Mouse (Mus musculus) C2C12 (cell line): Measurements from ENCODE around the gene Stat5b. TPM values are rescaled to one million over a fixed set of nuclear protein-coding genes. Genes with fewer than 3 reads are reported as not detected.

Source experiments
- H3K27me3 ChIP-seq: one replicate; pipeline ENCODE4 v1.6.1; 2011; ENCODE audit not compliant: control insufficient read depth, insufficient read depth, insufficient read length
- H3K36me3 ChIP-seq: one replicate; pipeline ENCODE4 v1.6.1; 2011; ENCODE audit not compliant: control insufficient read depth, insufficient read depth
- H3K4me3 ChIP-seq: one replicate; pipeline ENCODE4 v1.5.1; 2011; ENCODE audit warnings: mild to moderate bottlenecking, control low read depth; ENCODE audit not compliant: poor library complexity, insufficient read depth, severe bottlenecking
- H3K79me2 ChIP-seq: one replicate; pipeline ENCODE4 v1.6.1; 2011; ENCODE audit not compliant: control insufficient read depth, insufficient read depth
- H3K79me3 ChIP-seq: one replicate; pipeline ENCODE4 v1.6.1; 2011; ENCODE audit warnings: low read depth, control low read depth
- H3ac ChIP-seq: one replicate; pipeline ENCODE3; 2011; ENCODE audit warnings: low read depth; ENCODE audit not compliant: control insufficient read depth, insufficient read length
- CEBPB ChIP-seq: IDR thresholded peaks from one replicate; pipeline ENCODE4 v1.6.1; 2011; ENCODE audit warnings: low read depth, mild to moderate bottlenecking, control low read depth, moderate library complexity
- CTCF ChIP-seq: IDR thresholded peaks from one replicate; pipeline ENCODE4 v1.5.1; 2011; ENCODE audit not compliant: control insufficient read depth, insufficient read depth, insufficient read length
- FOSL1 ChIP-seq: IDR thresholded peaks from one replicate; pipeline ENCODE4 v1.8.0; 2011; ENCODE audit warnings: mild to moderate bottlenecking, low read length; ENCODE audit not compliant: poor library complexity, insufficient read depth, severe bottlenecking
- MAX ChIP-seq: IDR thresholded peaks from one replicate; pipeline ENCODE4 v1.6.1; 2011; ENCODE audit warnings: mild to moderate bottlenecking, control low read depth
- MYOD1 ChIP-seq: IDR thresholded peaks from one replicate; pipeline ENCODE4 v1.6.1; 2011; ENCODE audit warnings: low read depth; ENCODE audit not compliant: control insufficient read depth, insufficient read length
- MYOG ChIP-seq: IDR thresholded peaks from one replicate; pipeline ENCODE4 v1.6.1; 2011; ENCODE audit not compliant: control insufficient read depth, insufficient read length; ENCODE audit errors: extremely low read depth
- USF1 ChIP-seq: IDR thresholded peaks from one replicate; pipeline ENCODE4 v1.6.1; 2011; ENCODE audit warnings: low read depth, mild to moderate bottlenecking, control low read depth, moderate library complexity
- long read RNA-seq, 2 experiments: library from polyadenylated mRNA; unstranded; transcript quantifications; one replicate each; pipeline ENCODE4 v2.0.0; 2019 to 2020
- polyA plus RNA-seq: library from polyadenylated mRNA; unstranded; fragments of >200 nt; fragmentation: generic; extraction: Trizol; gene quantifications from one replicate; pipeline ENCODE4 v1.2.1, GENCODE M21; 2012; ENCODE audit warnings: missing spikeins

The Stat5b gene
- 2.4 TPM for polyA plus RNA-seq
- long read RNA-seq, experiment 1, full-length matches to known transcripts = 2 of 8 reads
- long read RNA-seq, experiment 1, partial matches to known transcripts = 1 of 8 reads
- long read RNA-seq, experiment 1, other reads (novel, unspliced or antisense) = 5 of 8 reads
- long read RNA-seq, experiment 2, full-length matches to known transcripts = 42 of 63 reads
- long read RNA-seq, experiment 2, partial matches to known transcripts = 6 of 63 reads
- long read RNA-seq, experiment 2, other reads (novel, unspliced or antisense) = 15 of 63 reads

DNA sequence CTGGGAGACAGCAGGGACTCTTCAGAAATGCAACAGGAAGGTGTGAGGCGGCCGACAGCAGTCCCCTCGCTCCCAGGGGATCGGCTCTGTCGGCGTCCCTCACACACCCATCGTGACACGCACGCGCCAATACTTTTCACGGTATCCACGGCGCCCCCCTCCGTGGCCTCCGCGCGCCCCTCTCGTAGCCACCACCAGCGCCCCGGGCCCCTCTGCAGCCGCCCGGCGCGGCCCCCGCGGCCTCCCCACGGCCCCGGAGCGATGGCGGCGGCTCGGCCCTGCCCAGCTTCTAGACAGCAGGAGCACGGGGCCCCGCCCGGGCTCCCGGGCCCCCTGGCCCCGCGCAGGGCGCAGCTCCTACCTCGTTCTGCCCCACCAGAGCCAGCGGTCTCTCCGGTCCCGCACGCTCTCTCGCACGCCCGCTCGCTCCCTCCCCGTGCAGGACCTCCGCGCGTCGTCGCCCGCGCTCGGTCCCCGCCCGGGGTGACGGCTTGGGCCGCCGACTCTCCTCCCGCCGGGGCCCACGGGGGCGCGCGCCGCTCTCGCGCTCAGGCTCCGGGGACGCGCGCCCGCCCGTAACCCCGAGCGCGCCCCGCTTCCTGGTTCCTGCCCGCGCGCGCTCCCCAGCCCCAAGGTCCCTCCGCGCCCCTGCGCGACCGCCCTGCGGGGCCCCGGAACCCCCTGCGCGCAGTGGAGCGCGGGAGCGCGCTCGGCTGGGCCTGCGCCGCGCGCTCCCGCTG lies at the start of gene Stat5b:
TSS of gene Stat5b (minus strand) at position 687 of the 740 bp plus-strand sequence.
- H3K79me2 ChIP-seq = no peaks in the 10 kb centered on the region
- H3K79me3 ChIP-seq = no peaks in the 10 kb centered on the region
- no peaks in the 10 kb centered on the region for H3K36me3 ChIP-seq
- TF ChIP-seq USF1 (no peak), FOSL1 (no peak), MYOD1 (no peak)
- H3K27me3 ChIP-seq = peaks cover 17% of the 10 kb centered on the region
- H3K4me3 ChIP-seq = peak within 1 kb of the TSS; percentile 42
- peak within 1 kb of the TSS; percentile 93 for H3ac ChIP-seq

GRCm38 (mm10) chr11:100898441-100899199 lies 48.1 kb upstream of the Stat5b start:
- H3K79me2 ChIP-seq = no peaks in the 10 kb centered on the region

DNA sequence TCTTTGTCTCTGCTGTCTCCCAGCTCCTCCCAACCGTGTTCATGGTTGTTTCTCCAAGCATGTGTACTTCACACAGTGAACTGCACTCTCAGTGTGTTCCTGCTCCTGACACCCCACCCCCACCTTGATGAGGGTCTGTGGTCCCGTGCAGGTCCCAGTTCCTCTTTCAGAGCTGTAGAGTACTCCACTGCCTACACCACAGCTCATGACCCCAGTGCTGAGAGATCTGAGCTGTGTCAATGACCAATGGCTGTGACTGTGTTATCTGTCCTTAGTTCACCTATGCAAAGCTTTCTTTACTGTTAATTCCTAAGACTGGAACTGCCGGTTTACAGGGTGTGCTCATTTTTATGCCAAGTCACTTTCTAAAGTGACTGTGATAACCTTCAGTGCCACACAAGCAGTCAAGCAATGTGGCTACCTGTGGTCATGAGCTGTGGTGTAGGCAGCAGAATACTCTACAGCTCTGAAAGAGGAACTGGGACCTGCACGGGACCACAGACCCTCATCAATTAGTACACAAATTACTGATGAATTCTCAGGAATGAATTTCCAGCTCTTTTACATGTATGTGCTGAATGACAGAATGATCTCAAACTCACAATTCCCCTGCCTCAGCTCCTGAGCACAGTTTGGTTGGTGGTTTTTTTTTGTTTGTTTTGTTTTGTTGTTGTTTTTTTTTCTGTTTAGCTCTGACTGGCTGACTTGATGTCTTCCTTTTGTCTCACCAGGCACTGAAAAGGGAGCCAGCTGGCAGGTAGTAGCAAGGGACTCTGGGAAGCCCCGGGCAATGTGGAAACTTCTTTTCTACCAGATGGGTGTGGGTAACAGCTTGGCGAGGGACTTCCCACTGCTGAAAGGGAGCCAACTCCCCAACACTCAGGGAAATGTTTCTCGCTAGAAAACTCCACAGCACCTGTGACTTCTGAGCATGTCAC lies 47.0 kb upstream of the Stat5b start:
- peaks cover 37% of the 10 kb centered on the region for H3K36me3 ChIP-seq
- TF ChIP-seq USF1 = no peak
- no peak for TF ChIP-seq CEBPB
- no peak for TF ChIP-seq FOSL1
- no peak for TF ChIP-seq MAX

More at GRCm38 (mm10) chr11:100898441-100899199, 48.1 kb upstream of the Stat5b start:
- Histone ChIP-seq H3K4me3 (no peak overlapping the region), H3K79me3 (no peaks in the 10 kb centered on the region), H3ac (no peak overlapping the region), H3K27me3 (no peaks in the 10 kb centered on the region), H3K36me3 (peaks cover 45% of the 10 kb centered on the region)
- TF ChIP-seq MYOG = no peak

DNA sequence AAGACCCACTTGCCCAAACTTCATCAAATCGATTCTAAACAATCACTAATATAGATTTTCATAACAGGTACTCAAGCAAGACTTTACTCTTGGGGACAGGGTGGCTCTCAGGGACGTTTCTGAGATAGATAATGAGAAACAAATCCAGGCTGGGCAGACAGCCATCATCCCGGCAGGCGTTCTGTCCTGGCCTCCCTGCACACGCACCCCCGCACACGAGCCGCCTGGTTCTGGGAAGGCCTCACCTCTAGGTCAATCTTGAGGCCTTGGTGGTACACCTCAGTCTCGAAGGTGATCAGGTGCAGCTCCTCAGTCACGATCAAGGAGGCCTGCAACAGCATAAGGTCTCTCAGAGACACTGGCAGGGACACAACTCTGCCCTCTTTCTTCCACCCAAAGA lies 45.6 kb upstream of the Stat5b start:
- Histone ChIP-seq H3K36me3 (peaks cover 32% of the 10 kb centered on the region), H3K27me3 (no peaks in the 10 kb centered on the region)

More for the DNA sequence above, 47.0 kb upstream of the Stat5b start:
- Histone ChIP-seq H3ac (no peak overlapping the region), H3K79me2 (no peaks in the 10 kb centered on the region), H3K27me3 (no peaks in the 10 kb centered on the region), H3K4me3 (no peak overlapping the region), H3K79me3 (no peaks in the 10 kb centered on the region)

GRCm38 (mm10) chr11:100894146-100894918 lies 43.8 kb upstream of the Stat5b start:
- no peaks in the 10 kb centered on the region for H3K79me3 ChIP-seq
- H3K4me3 ChIP-seq = no peak overlapping the region
- no peaks in the 10 kb centered on the region for H3K79me2 ChIP-seq
- H3ac ChIP-seq = no peak overlapping the region
- H3K36me3 ChIP-seq = peaks cover 25% of the 10 kb centered on the region
- H3K27me3 ChIP-seq = no peaks in the 10 kb centered on the region
- no peak for TF ChIP-seq MAX
- TF ChIP-seq MYOD1 = no peak
- no peak for TF ChIP-seq CEBPB
- no peak for TF ChIP-seq CTCF
- no peak for TF ChIP-seq USF1
- TF ChIP-seq MYOG = no peak
- no peak for TF ChIP-seq FOSL1

More for the DNA sequence above, 45.6 kb upstream of the Stat5b start:
- Histone ChIP-seq H3K79me2 (no peaks in the 10 kb centered on the region), H3K79me3 (no peaks in the 10 kb centered on the region), H3K4me3 (no peak overlapping the region), H3ac (no peak overlapping the region)
- no peak for TF ChIP-seq USF1
- no peak for TF ChIP-seq CTCF
- TF ChIP-seq MYOD1 = no peak
- TF ChIP-seq MAX = no peak
- TF ChIP-seq MYOG = no peak
- no peak for TF ChIP-seq FOSL1
- no peak for TF ChIP-seq CEBPB
